Mouse (Mus musculus) central nervous system, embryonic 18 days (tissue): ENCODE data around the gene Mlph. TPM values are rescaled to one million over a fixed set of nuclear protein-coding genes. Genes with fewer than 3 reads are reported as not detected.

Experiments used
- polyA plus RNA-seq: library from polyadenylated mRNA; depleted of rRNA; stranded (reverse); fragments of >200 nt; gene quantifications from 2 replicates; pipeline ENCODE4 v1.2.3, GENCODE M21; 2012; rRNA removed

Mlph gene
- 0.23 and 1.00 TPM in 2 replicates for polyA plus RNA-seq

GRCm38 (mm10) chr1:90914948-90915569 is at the start of gene Mlph:
Gene Mlph, plus strand, starts transcription at chr1:90915085.

GRCm38 (mm10) chr1:90952808-90953207 is 37.9 kb downstream of the Mlph start, which contains the start of gene Prlh:
Gene Prlh, plus strand, starts transcription at chr1:90953108.

GRCm38 (mm10) chr1:90969347-90969784 is 54.5 kb downstream of the Mlph start, which contains the start of gene Rab17:
Gene Rab17, minus strand, starts transcription at chr1:90969661.

GRCm38 (mm10) chr1:90998268-90998890 is 83.5 kb downstream of the Mlph start, which contains the start of gene Lrrfip1:
Gene Lrrfip1, plus strand, starts transcription at chr1:90998737.

Other genes with a start within 250 kb of the Mlph start
- 15.2 and 30.2 TPM in 2 replicates for gene Col6a3, start 71.1 kb upstream of the Mlph start, polyA plus RNA-seq
- gene Prlh, start 38.0 kb downstream of the Mlph start, polyA plus RNA-seq: not detected in 2 replicates
- gene Rab17, start 54.6 kb downstream of the Mlph start, polyA plus RNA-seq: 0.17 and 0.80 TPM in 2 replicates
- 56.5 and 59.3 TPM in 2 replicates for gene Lrrfip1, start 83.7 kb downstream of the Mlph start, polyA plus RNA-seq
- gene Rbm44, start 230.0 kb downstream of the Mlph start, polyA plus RNA-seq: 0.10 and 0.19 TPM in 2 replicates